Mouse (Mus musculus) limb, embryonic 10.5 days (tissue): ENCODE results near the gene Negr1. TPM values are rescaled to one million over a fixed set of nuclear protein-coding genes. Genes with fewer than 3 reads are reported as not detected.

Experiments
- DNase-seq: peaks from one replicate; pipeline ENCODE4 v3.0.0-alpha.2; 2017; ENCODE audit warnings: low spot score
- H3K27ac ChIP-seq: fragments of 300-500 bp; sonication (generic); 2 replicates; pipeline ENCODE4 v1.5.1; 2016; ENCODE audit warnings: mild to moderate bottlenecking
- H3K27me3 ChIP-seq: fragments of 300-500 bp; sonication (generic); 2 replicates; pipeline ENCODE4 v1.6.1; 2016; ENCODE audit warnings: low read depth, mild to moderate bottlenecking; ENCODE audit not compliant: poor library complexity, severe bottlenecking
- H3K36me3 ChIP-seq: fragments of 300-500 bp; sonication (generic); 2 replicates; pipeline ENCODE4 v1.6.1; 2016; ENCODE audit warnings: mild to moderate bottlenecking, moderate library complexity
- H3K4me1 ChIP-seq: fragments of 300-500 bp; sonication (generic); 2 replicates; pipeline ENCODE4 v1.6.1; 2016
- H3K4me3 ChIP-seq: fragments of 300-500 bp; sonication (generic); 2 replicates; pipeline ENCODE4 v1.5.1; 2016; ENCODE audit warnings: mild to moderate bottlenecking, moderate library complexity
- H3K9me3 ChIP-seq: fragments of 300-500 bp; sonication (generic); replicated peaks from 2 replicates; pipeline ENCODE4 v1.6.1; 2016; ENCODE audit warnings: mild to moderate bottlenecking
- WGBS: fragments of 180-500 bp; shearing (Covaris S2); methylation state at CpG from one replicate; pipeline ENCODE4 v1.1.7; 2016; 5-methylcytosine and 5-hydroxymethylcytosine counted together
- polyA plus RNA-seq: library from polyadenylated mRNA; unstranded; fragments of >200 nt; fragmentation: Nextera tagmentation; extraction: Ambion mirVana; gene quantifications from 2 replicates; pipeline ENCODE4 v1.2.1, GENCODE M21; 2016

Gene Negr1
- polyA plus RNA-seq, 1 experiment from 2014 or later: 1.8 TPM

DNA sequence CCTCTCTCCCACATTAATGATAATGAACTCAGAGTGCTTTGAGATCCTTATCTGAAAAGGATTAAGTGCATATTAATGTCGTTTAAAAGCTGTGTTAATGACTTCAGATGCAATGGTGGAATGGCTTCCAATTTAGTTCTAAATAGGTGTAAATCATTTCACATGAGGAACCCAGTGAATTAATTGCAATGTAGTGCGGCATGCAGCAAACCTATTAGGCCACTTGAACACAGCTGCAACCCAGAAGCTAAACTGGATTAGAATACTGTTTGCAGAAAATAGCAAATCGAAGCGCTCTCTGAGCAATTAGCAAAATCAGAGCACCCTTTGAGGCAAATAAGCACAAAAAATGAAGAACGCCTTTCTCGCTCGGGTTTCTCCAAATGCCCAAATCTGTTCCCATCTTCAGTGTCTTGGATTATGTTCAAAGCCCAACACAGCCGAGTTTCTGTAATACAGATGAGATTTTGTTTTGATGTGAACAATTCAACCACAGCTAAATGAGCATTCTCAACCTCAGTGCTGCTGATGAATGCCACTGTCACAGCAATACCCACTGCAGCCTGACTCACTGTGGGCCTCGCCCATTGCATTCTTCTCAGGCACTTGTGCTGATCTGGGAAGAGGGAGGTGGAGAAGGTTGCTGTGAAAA is 342.5 kb downstream of the Negr1 start:
- 80% methylated on average over 9 of the region's 9 CpGs for WGBS
- Histone ChIP-seq H3K4me1 (no peaks in the 10 kb centered on the region), H3K36me3 (no peaks in the 10 kb centered on the region), H3K9me3 (no peaks in the 10 kb centered on the region), H3K4me3 (no peak overlapping the region), H3K27ac (no peak overlapping the region), H3K27me3 (no peaks in the 10 kb centered on the region)
- DNase-seq: no peak

DNA sequence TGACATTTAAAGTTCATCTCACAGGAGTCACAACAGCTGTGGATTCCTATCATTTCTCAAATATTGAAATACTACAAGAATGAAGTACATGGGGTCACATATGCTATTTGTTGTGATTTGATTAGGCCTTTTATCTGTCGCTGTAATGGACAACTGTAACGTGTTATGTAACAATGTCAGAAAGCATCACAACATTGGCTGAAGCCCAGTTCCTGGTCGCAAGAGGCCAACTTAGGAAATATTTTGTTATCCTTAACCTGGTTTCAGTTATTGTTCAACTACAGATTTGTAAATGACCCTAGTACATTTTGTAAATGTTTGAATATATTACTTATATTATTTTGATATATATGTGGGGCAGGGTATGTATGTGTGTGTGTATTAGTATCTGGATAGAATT is 351.2 kb downstream of the Negr1 start:
- WGBS: 88% methylated on average over 3 of the region's 3 CpGs
- no peak overlapping the region for H3K27ac ChIP-seq

DNA sequence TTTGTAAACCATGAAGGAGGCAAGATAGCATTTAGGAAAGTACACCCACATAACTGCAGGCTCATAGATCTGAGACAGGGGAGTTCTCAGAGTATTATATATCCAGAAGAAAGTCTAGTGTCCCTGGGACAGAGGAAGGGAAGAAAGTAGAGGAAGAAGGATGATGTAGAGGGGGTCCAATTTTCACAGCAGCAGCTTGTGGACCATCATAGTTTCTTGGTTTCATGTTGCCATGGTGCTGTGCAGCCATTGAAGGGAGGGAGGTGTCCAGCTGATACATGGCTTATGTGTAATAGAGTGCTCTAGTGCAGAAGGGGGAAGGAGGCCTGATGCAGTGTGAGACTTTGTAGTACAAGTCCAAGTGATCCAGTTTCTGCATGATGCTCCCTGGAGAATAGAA is 359.8 kb downstream of the Negr1 start:
- Histone ChIP-seq H3K27me3 (no peaks in the 10 kb centered on the region), H3K27ac (no peak overlapping the region)
- no peak for DNase-seq

More for the DNA sequence above, 351.2 kb downstream of the Negr1 start:
- no peaks in the 10 kb centered on the region for H3K9me3 ChIP-seq
- H3K36me3 ChIP-seq: no peaks in the 10 kb centered on the region
- H3K4me1 ChIP-seq: no peaks in the 10 kb centered on the region
- H3K4me3 ChIP-seq: no peak overlapping the region
- DNase-seq: no peak
- no peaks in the 10 kb centered on the region for H3K27me3 ChIP-seq

DNA sequence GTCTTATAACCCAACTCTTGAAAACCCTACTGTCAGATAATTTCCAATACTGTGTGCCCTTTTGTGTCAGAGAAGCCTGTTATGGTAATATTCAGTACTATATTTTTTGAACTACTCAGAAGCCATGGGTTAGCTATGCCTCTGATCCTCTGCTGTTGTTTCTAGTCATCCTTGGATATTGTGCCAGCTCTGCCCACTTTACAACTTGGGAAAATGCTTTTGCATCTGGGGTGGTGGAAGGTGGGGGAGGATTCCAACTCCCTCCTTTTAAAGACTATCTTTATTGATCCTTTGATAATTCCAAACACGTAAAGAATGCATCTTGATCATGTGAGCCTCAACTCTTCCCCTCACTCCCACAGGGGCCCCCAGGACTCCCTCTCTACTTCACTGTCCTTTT is 361.6 kb downstream of the Negr1 start:
- H3K4me3 ChIP-seq: no peak overlapping the region
- H3K36me3 ChIP-seq: no peaks in the 10 kb centered on the region
- no peak for DNase-seq
- H3K4me1 ChIP-seq: no peaks in the 10 kb centered on the region
- H3K27ac ChIP-seq: no peak overlapping the region
- H3K9me3 ChIP-seq: no peaks in the 10 kb centered on the region
- no peaks in the 10 kb centered on the region for H3K27me3 ChIP-seq
- 67% methylated on average over 1 of the region's 1 CpGs for WGBS

More for the DNA sequence above, 359.8 kb downstream of the Negr1 start:
- Histone ChIP-seq H3K4me1 (no peaks in the 10 kb centered on the region), H3K4me3 (no peak overlapping the region), H3K9me3 (no peaks in the 10 kb centered on the region), H3K36me3 (no peaks in the 10 kb centered on the region)

DNA sequence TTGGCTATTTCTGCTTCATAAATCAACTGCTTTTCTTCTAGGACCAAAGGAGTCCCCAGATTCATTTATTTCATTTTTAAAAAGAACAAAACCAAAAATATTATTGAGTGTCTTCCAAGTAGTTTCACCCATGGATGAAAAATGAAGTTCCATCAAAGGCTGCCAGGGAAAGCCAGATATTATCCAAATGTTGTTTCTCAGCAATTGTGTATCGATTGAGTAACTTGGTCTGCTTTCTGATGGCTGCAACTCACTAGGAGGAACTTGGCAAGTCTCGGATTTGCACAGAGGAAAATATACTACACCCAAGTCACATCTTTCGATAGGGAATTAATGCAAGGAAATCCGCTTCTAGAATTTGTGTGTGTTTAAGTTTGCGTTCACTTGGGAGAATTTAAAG is 363.5 kb downstream of the Negr1 start:
- H3K9me3 ChIP-seq: no peaks in the 10 kb centered on the region
- H3K4me1 ChIP-seq: no peaks in the 10 kb centered on the region
- no peak for DNase-seq
- no peak overlapping the region for H3K4me3 ChIP-seq
- H3K36me3 ChIP-seq: no peaks in the 10 kb centered on the region
- 96% methylated on average over 5 of the region's 5 CpGs for WGBS
- H3K27ac ChIP-seq: no peak overlapping the region
- H3K27me3 ChIP-seq: no peaks in the 10 kb centered on the region

DNA sequence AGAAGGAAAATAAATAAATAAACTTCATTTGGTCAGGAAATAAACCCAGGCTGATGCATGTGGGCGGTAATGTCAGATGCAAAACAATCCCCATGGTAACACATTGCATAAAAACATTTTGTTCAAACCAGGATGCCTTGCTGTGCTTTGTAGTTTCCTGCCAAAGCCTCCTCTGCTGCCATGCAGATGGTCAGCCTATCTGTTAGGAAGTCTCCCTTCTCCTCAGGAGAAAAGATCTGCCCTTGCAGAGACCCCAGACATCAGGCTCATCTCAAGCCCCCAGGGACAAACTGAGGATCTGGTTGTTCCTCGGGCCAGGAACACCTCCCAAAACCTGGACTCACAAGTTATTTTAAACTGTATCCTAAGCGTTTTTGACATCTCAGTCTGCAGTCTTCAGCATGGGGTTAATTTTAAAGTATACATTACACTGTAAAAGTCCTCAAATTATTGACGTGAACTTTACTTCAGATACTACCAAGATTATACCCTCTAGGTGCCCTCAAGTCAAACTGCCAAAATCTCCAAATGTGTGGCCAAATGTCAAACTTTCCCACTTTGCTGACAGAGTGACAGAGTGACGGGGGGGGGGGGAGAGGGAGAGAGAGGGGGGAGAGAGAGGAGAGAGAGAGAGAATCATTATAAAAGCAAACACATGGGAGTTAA is 366.9 kb downstream of the Negr1 start:
- 78% methylated on average over 5 of the region's 5 CpGs for WGBS
- Histone ChIP-seq H3K27me3 (no peaks in the 10 kb centered on the region), H3K4me1 (no peaks in the 10 kb centered on the region), H3K4me3 (no peak overlapping the region), H3K27ac (no peak overlapping the region), H3K9me3 (no peaks in the 10 kb centered on the region), H3K36me3 (no peaks in the 10 kb centered on the region)
- no peak for DNase-seq

DNA sequence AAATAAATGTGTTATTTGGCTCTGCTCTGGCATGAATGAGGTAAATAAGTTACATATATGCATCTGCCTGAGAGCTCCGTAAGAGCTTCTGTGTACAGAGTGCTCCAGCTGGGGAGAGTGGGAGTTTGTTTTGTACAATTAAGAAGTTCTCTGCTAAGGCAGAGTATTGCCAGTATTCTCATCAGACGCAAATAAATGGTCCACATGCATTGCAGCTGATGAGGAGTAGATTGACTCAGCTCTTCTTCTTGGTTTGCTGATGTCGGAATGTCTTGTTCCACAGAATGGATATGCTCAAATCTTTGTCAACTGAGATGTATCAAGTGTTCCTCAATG is 367.4 kb downstream of the Negr1 start:
- Histone ChIP-seq H3K27ac (no peak overlapping the region), H3K4me3 (no peak overlapping the region), H3K27me3 (no peaks in the 10 kb centered on the region), H3K36me3 (no peaks in the 10 kb centered on the region), H3K4me1 (no peaks in the 10 kb centered on the region), H3K9me3 (no peaks in the 10 kb centered on the region)
- WGBS: 90% methylated on average over 3 of the region's 3 CpGs
- no peak for DNase-seq

DNA sequence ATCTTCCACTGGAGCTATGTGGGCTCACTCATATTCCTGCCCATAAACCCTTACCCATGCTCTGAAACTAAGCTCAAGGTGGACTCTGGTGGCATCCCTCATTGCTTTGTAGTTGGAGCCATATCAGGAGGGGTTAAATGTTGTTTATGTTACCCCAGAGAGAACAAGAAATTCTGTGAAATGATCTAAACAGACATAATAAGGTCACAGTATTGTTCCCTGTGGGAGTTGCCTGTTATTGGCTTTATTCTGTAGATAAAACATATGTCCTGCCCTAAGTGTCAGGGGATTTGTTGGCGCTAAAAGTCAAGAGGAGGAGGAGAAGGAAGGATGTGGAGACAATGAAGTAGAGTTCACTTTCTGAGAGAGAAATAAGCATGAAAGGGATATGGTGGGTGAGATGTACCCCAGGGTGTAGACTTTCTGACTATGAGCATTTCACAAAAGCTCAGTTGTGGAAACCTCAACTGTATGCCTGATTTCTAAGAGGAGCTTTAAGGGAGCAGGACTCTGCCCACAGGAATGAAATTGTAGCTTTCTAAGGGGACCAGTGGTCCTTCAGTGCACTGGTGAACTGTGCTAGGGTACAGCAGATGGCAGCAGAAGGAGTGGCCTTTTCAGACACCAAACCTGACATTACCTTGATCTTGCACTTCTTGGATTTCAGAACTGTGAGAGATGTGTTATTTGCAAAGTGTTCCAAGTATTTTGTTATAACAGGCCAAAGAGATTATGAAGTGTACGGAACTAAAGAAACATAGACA is 368.3 kb downstream of the Negr1 start:
- H3K4me1 ChIP-seq: no peaks in the 10 kb centered on the region
- WGBS: 92% methylated on average over 2 of the region's 2 CpGs

DNA sequence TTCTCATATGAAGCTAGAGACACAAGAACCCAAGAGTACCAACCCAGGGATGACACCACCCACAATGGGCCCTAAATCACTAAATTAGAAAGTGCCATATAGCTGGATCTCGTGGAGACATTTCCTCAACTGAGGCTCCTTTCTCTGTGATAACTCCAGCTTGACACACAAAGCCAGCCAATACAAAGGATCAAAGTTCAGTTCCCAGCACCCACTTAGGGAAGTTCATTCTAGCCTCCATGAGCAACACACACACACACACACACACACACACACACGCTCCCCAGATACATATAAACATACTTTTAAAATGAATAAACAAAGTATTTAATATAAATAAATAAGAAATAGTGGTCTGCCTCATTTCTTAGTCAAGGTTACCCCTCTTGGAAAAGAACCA is 369.4 kb downstream of the Negr1 start:
- WGBS: 86% methylated on average over 2 of the region's 2 CpGs
- H3K27ac ChIP-seq: no peak overlapping the region
- H3K36me3 ChIP-seq: no peaks in the 10 kb centered on the region
- no peak overlapping the region for H3K4me3 ChIP-seq
- no peaks in the 10 kb centered on the region for H3K4me1 ChIP-seq
- no peaks in the 10 kb centered on the region for H3K27me3 ChIP-seq
- no peaks in the 10 kb centered on the region for H3K9me3 ChIP-seq
- no peak for DNase-seq

More for the DNA sequence above, 368.3 kb downstream of the Negr1 start:
- Histone ChIP-seq H3K4me3 (no peak overlapping the region), H3K9me3 (no peaks in the 10 kb centered on the region), H3K27me3 (no peaks in the 10 kb centered on the region), H3K36me3 (no peaks in the 10 kb centered on the region), H3K27ac (no peak overlapping the region)
- no peak for DNase-seq

DNA sequence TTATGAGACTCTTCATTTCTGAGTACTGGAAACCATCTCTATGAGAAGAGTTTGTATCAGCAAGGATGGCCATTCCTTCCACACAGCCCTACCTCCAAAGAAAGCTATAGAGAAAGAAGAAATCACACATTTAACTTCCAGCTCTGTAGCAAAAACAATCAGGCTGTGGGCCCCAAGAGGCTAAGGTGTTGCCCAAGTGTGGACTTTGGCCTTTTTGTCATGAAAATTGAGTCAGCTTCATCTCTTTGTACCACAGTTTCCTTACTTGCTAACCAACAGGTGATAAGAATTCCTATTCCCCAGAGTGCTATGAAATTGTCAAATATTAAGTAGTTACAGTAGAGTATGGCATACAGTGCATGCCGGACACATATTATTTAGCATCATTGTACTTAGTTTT is 369.9 kb downstream of the Negr1 start:
- Histone ChIP-seq H3K36me3 (no peaks in the 10 kb centered on the region), H3K4me3 (no peak overlapping the region), H3K9me3 (no peaks in the 10 kb centered on the region), H3K4me1 (no peaks in the 10 kb centered on the region), H3K27me3 (no peaks in the 10 kb centered on the region), H3K27ac (no peak overlapping the region)
- 93% methylated on average over 1 of the region's 1 CpGs for whole genome bisulfite sequencing
- DNase-seq: no peak

DNA sequence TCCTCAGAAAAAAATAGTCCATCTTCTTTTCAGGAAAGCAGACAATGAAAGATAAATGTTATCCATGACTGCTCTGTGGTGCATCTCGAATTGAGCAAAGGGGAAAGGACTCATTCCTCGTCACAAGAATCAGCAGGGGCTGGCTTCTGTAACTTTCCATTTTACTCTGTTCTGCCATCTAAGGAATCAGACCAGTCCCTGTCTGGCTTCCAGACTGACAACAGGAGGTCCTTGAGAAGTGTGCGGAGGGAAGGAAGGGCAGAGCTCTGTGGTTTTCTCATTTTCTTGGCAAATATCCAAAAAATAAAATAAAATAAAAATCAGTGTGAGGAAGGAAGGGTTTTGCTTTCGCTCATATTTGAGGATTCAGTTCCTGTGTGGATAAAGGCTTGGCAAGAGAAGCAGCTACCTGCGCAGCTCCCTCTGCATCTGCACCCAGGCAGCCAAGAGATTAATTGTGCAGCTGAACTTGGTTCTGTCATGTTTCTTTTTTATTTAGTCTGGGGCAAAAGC is 373.2 kb downstream of the Negr1 start:
- H3K27me3 ChIP-seq: no peaks in the 10 kb centered on the region
- H3K36me3 ChIP-seq: no peaks in the 10 kb centered on the region
- peaks cover 3% of the 10 kb centered on the region; the same call in 1 of the 2 replicates for H3K4me1 ChIP-seq
- no peaks in the 10 kb centered on the region for H3K9me3 ChIP-seq
- WGBS: 82% methylated on average over 5 of the region's 5 CpGs
- no peak for DNase-seq
- H3K27ac ChIP-seq: no peak overlapping the region
- no peak overlapping the region for H3K4me3 ChIP-seq

DNA sequence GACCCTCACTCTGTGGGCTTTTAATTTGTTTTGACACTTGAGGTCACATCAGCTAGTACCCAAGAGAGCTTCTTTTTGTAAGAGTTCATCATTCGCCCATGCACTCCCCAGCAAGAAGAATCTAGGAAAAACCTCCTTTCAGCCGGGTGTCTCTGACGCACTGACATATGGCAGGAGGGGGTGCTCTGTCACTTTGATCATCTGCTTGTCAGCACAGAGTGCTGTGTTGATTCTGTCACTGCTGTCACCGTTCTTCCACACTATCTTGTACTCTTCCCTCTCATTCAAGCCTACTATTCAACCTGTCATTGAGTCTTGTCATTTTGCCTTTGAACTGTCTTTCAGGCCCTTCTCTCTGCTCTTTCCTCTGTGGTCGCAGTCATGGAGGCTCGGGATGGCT is 385.8 kb downstream of the Negr1 start:
- no peaks in the 10 kb centered on the region for H3K27me3 ChIP-seq
- H3K27ac ChIP-seq: no peak overlapping the region
- H3K9me3 ChIP-seq: no peaks in the 10 kb centered on the region
- no peak overlapping the region for H3K4me3 ChIP-seq
- H3K4me1 ChIP-seq: no peaks in the 10 kb centered on the region
- no peak for DNase-seq
- no peaks in the 10 kb centered on the region for H3K36me3 ChIP-seq
- WGBS: 36% methylated on average over 6 of the region's 6 CpGs

DNA sequence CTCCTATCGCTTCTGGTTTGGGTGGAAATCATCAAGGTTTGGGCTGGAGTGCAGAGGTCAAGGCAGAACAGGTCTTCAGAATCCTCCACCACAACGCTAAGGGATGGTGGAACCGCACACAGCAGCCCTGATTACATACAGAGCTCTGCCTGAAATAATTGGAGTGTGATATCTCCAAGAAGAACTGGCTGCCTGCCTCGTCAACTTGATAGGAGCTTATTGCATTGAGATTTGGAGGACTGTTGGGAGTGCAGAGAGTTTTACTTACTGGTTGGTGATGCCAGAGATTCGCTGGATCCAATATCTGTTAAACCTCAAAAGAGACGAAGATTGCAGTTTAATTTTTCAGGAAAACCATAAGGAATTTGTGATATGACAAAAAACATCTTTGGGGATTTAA is 391.4 kb downstream of the Negr1 start:
- Histone ChIP-seq H3K27me3 (no peaks in the 10 kb centered on the region), H3K9me3 (no peaks in the 10 kb centered on the region), H3K27ac (no peak overlapping the region), H3K4me3 (no peak overlapping the region), H3K4me1 (no peaks in the 10 kb centered on the region), H3K36me3 (no peaks in the 10 kb centered on the region)
- WGBS: 74% methylated on average over 6 of the region's 6 CpGs
- DNase-seq: no peak
